Mouse (Mus musculus) frontal cortex, postnatal 36 days (tissue): ENCODE results near the gene Tjp1.

Experiments
- DNase-seq, 2 experiments: peaks; one replicate each; pipeline ENCODE4 v3.0.0; 2022; ENCODE audit warnings: low spot score in 2 of 2

The Tjp1 gene

GRCm38 (mm10) chr7:65489195-65489594 is 38.4 kb downstream of the Tjp1 start:
- no peak for DNase-seq

- no peak for DNase-seq
These were observed 41.3 kb downstream of the Tjp1 start for GRCm38 (mm10) chr7:65486259-65486681.

GRCm38 (mm10) chr7:65484170-65484778 is 43.3 kb downstream of the Tjp1 start:
- no peak for DNase-seq

DNA sequence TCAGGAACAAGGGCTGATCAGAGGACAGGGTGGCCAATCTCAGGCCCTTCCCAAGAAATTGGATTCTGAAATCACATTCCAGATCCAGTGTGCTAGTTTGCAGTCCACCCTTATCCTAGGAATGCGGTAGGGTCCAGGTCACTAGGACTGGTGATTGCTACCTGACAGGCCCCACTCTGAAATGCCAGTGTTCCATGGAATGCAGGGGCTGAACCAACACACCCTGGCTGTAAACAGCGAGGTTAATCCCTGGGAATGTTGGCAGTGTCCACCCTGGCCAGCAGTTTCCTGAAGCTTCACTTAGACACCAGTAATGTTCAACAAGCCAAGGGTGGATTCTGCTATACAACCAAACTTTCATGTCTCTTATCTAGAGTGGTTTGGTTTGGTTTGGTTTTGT is 45.4 kb downstream of the Tjp1 start:
- no peak for DNase-seq

- DNase-seq = no peak
These were observed 55.5 kb downstream of the Tjp1 start for GRCm38 (mm10) chr7:65472048-65472447.

GRCm38 (mm10) chr7:65471406-65471805 is 56.2 kb downstream of the Tjp1 start:
- no peak for DNase-seq

DNA sequence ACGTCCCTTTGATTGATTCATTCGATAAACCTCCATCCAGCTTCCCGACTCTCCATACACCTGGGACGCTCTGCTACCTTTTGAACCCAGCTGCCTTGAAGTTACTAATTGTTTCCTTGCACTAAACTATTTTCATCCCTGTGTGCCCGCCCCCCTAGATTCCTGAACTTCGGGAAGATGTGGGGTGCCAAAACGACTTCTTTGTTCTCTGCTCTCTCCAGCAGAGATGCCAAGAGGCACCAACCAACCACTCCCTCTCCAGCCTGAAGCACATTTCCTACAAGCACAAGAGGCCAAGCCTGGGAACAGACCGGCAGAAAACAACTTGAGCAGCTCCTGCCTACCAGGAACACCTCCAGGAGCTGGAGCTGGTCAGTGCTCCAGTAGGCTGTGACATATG is 57.4 kb downstream of the Tjp1 start:
- DNase-seq = no peak

- no peak for DNase-seq
These were observed 57.9 kb downstream of the Tjp1 start for GRCm38 (mm10) chr7:65469666-65470065.

DNA sequence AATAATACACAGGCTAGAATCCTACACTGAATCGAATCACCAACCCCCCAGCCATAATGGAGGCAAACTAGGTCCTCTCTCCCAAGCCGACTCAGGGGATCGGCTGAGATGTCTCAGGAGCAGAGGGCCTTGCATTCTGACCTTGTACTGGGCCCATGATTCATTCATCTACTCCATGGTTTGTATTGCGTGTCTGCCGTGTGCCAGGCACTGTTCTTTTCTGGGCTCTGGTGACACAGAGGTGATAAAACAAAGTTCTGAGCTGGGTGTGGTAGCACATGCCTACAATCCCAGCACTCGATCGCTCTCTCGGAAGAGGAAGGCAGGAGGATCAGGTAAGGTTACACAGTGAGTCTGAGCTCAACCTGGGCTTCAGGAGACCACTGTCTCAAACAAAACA is 59.4 kb downstream of the Tjp1 start:
- no peak for DNase-seq

DNA sequence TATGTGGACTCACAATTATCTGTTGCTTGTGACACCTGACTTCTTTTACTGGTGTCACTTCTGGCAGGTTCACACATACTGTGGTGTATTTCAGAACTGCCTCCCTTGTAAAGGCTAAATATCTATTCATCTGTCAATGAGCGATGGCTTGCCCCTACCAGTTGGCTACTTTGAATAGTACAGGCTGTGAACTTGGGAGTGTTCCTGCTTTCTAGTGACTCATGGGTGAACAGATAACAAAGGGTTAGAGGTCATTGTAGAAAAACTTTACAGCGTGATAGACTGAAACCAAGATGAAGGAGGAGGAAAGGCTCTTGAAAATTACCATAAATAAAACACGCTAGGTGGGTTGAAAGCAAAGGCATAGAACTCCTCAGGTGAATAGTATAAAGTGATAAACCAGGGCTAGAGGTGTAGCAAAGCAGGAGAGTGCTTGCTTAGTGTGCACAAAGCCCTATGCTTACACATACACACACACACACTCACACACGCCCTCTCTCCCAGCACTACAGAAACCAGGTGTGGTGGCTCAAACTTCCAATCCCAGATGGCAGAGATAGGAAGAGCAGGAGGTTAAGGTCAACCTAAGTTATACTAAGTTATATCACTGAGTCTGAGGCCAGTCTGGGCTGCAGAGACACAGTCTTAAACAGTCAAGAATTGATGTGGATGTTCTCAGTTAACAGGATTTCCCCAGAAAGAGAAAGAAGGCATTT is 60.1 kb downstream of the Tjp1 start:
- DNase-seq = no peak

DNA sequence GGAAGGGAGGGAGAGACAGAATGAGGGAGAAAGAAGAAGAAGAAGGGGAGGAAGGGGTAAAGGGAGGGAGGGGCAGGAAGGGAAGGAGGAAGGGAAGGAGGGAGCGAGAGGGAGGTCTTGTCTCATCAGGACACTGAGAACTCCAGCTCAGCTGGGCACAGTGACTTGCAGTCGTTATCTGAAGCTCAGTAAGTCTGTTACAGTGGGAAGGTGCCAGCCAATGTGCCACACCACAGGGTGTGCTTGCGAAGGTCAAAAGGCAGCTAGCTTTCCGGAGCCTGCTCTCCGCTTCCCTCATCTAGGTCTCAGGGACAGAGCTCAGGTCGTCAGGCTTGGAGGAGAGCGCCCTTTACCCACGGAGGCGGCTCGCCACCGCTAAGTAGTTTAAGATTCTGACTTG is 61.4 kb downstream of the Tjp1 start:
- no peak for DNase-seq

GRCm38 (mm10) chr7:65464518-65465037 is 63.0 kb downstream of the Tjp1 start:
- DNase-seq = no peak

DNA sequence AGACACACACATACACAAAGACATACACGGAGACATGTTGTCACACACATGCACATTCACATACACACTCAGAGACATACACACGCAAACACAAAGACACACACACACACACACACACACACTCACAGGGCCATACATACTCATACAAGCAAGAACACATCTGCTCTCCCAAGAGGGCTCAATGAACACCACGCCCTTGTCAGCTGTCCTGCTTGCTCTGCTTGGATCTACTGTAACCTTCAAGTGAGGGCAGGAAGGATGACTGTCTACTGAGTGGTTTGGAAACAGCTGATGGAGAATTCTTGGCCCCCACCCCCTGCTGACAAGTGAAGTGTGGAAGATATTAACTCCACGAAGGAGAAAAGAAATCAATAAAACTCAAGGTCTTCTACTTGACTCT is 64.1 kb downstream of the Tjp1 start:
- DNase-seq = no peak

GRCm38 (mm10) chr7:65461412-65461811 is 66.2 kb downstream of the Tjp1 start:
- DNase-seq = no peak

- no peak for DNase-seq
These were observed 67.4 kb downstream of the Tjp1 start for GRCm38 (mm10) chr7:65460196-65460595.

- DNase-seq = no peak
These were observed 71.5 kb downstream of the Tjp1 start for GRCm38 (mm10) chr7:65456031-65456430.

- DNase-seq = no peak
These were observed 72.4 kb downstream of the Tjp1 start for GRCm38 (mm10) chr7:65455208-65455607.

- DNase-seq = no peak
These were observed 73.3 kb downstream of the Tjp1 start for GRCm38 (mm10) chr7:65454269-65454668.

GRCm38 (mm10) chr7:65452246-65452645 is 75.3 kb downstream of the Tjp1 start:
- no peak for DNase-seq

- DNase-seq = peak; percentile 24 to 33
These were observed 77.4 kb downstream of the Tjp1 start for GRCm38 (mm10) chr7:65450158-65450557.

GRCm38 (mm10) chr7:65441505-65441904 is 86.1 kb downstream of the Tjp1 start:
- no peak for DNase-seq

DNA sequence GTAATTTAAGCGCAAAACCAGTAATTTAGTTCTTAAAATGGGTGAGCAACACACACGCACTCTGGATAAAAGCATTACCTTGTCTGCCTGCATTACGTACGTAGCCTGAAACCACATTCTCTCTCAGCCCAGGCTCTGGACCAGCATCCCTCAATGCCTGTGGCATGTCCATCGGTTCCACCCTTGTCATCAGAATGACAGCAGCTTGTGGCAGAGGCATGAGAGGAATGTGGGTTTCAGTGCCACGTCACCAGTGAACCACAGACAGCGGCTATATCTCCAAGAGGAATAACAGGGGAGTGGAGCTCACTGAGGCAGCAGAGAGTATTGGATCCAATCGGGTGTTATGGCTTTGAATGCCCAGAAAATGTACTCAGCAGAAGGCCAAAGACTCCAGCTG is 88.1 kb downstream of the Tjp1 start:
- no peak for DNase-seq

GRCm38 (mm10) chr7:65438146-65438545 is 89.4 kb downstream of the Tjp1 start:
- no peak for DNase-seq
